Mouse (Mus musculus): ENCODE measurements around the gene Rnaseh2a.

DNA sequence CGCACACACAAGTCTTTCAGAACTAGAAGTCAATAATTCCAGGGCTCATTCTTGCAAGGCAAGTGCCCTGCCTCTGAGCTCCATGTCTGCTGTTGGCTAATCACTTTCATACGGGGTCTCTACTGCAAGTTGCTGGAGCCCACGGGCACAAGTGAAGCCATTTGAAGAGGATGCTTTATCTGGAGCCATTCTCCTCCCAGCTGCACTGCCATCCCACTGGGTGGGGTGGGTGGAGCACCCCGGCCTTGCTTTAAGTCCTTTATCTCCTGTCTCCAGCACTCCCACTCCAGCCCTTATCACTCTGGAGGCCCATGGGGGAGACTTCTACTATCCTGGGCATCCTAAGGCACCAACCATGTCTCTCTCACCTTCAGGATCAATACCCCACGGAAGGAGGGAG, 1.3 kb upstream of the Rnaseh2a start:
- TF ChIP-seq CTCF (IDR thresholded peaks at IDR 0.05; ENCODE audit: borderline replicate concordance, control insufficient read depth, extremely low read depth, insufficient read depth, low read length, poor library complexity) (no peak), POLR2A (IDR thresholded peaks at IDR 0.05; ENCODE audit: control insufficient read depth, extremely low read depth, insufficient read depth, low read length, poor library complexity) (no peak)

All from thymus, adult 2 months (tissue).